Mouse (Mus musculus) WW6 (cell line): ENCODE measurements around the gene Krt78.
"Not testable (repeated sequence)": the region's sequence is repeated elsewhere in the genome, so short reads cannot be mapped to it uniquely, and the experiment has no call there.

Source experiments
- DNase-seq: peaks from one replicate; pipeline ENCODE4 v3.0.0-alpha.2; 2013; ENCODE audit warnings: low read depth, low spot score

Krt78 gene

DNA sequence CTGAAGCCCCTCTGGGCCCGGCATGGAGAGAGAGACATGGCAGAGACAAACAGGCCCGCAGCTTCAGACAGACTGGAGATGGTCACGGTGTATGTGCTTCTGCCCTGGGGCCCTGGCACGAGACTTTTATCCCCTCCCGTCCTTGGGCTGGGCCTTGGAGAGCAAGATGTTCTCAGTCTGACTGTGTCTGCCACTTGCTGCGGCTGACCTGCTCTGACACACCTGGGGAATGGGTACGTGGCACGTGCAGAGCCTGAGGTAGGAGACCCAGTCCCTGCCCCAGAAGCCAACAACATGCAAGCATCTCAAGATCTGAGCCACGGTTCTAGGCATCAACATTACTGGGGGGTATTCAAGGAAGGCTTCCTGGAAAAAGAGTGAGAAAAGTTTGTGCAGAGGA lies at the start of gene Krt78:
TSS of gene Krt78 (minus strand) at position 101 of the 400 bp plus-strand sequence.
- no peak for DNase-seq

DNA sequence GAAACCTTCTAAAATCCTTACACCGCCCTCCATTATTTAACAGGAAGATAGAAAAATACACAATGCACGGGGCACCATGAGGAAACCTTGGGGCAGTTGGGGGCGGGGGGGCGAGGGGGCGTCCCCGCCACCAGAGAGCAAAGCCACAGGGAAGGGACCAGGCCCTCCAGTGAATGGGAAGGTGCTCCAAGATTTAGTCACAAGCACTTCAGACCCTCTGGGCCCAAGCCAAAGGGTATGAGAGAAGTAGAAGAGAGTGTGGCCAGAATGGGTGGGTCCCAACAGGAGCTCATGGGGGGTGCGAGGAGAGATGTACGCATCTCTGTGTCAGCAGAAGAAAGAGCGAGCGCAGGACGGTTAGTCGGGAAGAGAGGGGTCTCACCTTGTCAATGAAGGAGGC lies 49.4 kb upstream of the Krt78 start:
- no peak for DNase-seq

GRCm38 (mm10) chr15:102002646-102003488 lies 48.8 kb upstream of the Krt78 start:
- DNase-seq = peak; percentile 60

DNA sequence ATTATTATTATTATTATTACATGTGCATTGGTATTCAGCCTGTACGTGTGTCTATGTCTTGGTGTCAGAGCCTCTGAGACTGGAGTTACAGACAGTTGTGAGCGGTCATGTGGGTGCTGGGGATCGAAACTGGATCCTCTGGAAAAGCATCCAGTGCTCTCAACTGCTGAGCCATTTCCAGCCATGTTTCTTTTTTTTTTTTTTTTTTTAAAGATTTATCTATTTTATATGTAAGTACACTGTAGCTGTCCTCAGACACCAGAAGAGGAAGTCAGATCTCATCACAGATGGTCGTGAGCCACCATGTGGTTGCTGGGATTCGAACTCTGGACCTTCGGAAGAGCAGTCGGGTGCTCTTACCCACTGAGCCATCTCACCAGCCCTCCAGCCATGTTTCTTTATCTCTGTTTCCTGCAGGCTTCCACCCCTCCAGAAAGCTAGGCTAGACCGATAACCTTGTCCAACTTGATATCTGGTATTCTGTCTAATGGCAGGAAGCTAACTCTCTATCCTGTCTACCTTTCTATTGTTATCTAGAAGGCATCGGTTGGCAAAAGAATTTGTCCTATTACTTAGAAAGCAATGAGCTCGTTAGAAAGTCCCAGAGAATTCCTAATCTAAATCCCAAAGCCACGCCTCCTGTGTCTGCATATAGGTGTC lies 45.7 kb upstream of the Krt78 start:
- no peak for DNase-seq

DNA sequence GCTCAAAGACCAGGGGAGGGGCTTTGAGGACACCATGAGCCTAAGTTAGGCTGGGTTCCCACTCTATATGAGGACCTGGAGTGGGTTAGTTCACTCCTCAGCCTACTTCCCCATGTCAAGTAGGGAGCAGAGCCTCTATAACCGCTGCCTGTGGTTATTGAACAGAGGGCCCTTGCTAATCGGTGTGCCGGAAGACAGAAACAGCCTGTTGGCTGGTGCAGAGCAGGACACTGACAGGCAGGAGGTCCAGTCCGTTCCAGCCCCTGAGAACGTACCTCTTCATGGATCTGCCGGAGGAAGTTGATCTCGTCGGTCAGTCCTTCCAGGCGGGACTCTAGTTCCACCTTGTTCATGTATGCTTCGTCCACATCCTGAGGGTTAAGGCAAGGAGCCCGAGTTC lies 45.1 kb upstream of the Krt78 start:
- DNase-seq = no peak

GRCm38 (mm10) chr15:101996450-101997078 lies 42.5 kb upstream of the Krt78 start:
- not testable (repeated sequence) for DNase-seq

DNA sequence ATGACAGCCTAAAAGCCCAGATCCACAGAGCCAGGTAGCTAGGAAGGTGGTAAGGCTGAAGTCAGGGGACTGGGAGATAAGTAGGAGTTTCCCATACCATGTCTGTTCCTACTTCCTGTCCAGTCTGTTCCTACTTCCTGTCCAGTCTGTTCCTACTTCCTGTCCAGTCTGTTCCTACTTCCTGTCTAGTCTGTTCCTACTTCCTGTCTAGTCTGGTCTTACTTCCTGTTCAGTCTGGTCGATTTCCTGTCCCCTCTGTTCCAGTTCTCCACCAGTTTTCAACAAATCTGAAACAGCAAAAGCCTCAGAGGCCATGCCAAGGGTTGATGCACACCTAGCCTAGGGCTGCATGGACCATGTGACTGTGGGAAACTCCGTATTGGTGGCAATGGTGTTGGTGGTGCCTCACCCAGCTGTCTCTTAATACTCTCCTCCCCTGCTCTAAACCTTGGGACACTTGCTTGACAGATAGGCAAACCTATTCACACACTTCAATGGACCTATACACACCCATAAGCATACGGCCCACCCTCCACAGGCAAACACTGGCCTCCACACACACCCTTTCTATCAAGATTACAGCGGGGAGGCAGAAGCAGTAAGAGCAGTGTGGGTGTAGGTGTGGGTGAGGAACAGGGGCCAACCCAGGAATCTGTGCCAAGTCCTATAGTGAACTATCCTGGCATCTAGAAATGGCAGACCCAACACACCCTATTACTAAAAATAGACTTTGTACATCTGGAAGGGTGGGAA lies 41.6 kb upstream of the Krt78 start:
- no peak for DNase-seq

DNA sequence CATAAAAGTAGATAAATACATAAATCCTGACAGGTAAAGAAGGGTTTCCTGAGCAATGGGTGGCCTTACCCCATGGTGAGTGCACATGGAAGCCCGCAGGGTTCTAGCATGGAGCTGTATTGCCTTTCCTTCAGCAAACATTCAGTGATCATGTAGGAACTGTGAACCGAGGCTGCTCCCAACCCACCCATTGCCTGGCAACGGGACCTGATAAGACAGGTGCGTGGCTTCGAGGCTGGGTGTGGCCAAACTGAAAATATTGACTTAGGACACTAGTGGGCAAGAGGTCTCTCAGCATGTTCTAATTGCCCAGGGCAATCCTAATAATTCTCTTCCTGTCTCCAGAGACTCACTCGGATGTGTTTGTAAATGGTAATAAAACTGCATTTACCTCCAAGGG lies 40.3 kb upstream of the Krt78 start:
- no peak for DNase-seq

- DNase-seq = no peak
Measured at GRCm38 (mm10) chr15:101990946-101991345, 36.9 kb upstream of the Krt78 start.

- DNase-seq = no peak
Measured at GRCm38 (mm10) chr15:101988714-101989113, 34.6 kb upstream of the Krt78 start.

DNA sequence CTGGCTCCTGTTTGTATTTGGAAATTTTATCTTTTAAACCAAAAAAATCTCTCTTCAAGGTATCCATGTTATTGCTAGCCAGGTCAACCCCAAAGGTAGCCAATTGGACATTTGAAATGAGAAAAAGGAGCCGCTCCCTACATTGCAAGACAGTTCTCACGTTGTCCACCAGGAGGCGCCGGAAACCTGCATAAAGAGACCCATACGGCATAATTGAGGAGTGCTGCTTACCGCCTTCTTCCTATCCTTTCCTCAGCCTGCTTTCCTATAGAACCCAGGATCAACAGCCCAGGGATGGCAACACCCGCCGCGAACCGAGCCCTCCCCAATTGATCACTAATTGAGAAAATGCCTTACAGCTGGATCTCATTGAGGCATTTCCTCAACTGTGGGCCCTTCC lies 34.0 kb upstream of the Krt78 start:
- no peak for DNase-seq

GRCm38 (mm10) chr15:101984746-101985145 lies 30.7 kb upstream of the Krt78 start:
- no peak for DNase-seq

- peak; percentile 92 for DNase-seq
Measured at GRCm38 (mm10) chr15:101983949-101984601, 30.0 kb upstream of the Krt78 start.

DNA sequence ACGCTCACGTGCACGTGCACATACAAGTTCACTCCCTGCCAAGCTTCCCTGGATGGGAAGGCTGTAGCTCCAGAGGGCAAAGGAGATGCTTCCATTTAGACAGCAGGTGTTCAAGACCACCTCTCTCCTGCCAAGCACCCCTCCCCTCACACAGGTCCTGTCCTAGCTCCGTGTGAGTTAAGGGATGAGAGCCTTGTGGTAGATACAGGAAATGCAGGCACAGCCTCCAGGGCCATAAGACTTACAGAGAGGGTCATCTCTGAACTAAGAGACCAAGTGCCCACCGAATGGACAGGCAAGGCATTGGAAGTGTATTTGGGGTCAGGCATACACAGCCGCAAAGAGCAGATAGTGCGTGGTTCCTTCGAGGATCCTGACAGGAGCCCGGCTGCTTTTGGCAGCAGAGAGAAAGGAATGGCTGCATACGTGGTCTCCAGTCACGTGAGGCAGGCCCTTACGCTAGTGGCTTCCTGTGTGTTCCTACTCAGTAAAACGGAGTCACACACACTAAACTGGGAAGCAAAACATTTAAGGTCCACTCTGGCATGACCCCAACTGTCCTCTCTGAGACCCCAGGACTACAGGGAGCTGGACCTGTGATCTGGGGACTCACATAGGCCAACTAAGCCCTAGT lies 29.3 kb upstream of the Krt78 start:
- no peak for DNase-seq

GRCm38 (mm10) chr15:101980849-101981248 lies 26.8 kb upstream of the Krt78 start:
- no peak for DNase-seq

DNA sequence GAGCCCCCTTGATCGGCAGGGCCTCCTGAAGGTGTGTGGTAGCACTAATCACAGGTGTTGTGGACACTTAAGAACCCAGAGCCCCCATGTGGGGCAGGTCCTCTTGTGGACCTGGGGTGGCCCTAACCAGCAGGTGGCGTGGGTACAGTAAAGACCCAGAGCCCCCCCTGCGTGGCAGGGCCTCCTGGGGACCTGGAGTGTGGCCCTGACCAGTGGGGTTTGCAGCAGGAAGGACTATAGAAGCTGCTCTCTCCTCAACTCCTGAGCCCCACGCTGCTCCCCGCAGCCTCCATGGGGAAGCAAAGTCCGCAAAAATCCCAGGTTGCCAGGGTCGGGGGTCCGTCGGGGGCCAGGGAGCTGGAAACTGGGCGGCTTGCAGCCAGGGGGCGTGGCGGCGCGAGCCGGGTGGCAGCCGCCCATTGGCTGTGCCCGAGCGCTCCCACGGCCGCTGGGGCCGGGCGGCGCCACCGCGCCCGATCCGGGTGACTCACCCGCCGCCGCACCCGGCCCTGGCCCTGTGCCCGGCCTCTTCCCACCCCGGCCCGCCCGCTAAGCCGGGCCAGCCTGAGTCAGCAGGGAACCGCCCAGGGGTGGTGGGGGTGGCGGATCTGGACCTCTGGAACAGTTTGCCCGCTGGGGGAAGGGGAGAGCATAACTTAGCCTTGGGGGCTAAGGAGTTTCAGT lies 23.1 kb upstream of the Krt78 start:
- no peak for DNase-seq

- DNase-seq = no peak
Measured at GRCm38 (mm10) chr15:101976641-101977040, 22.6 kb upstream of the Krt78 start.

- DNase-seq = no peak
Measured at GRCm38 (mm10) chr15:101976023-101976422, 21.9 kb upstream of the Krt78 start.

GRCm38 (mm10) chr15:101974083-101974845 lies 20.2 kb upstream of the Krt78 start:
- DNase-seq = no peak
